9 mouse cellular contexts compared by ENCODE assay signal in the genomic region with DNA sequence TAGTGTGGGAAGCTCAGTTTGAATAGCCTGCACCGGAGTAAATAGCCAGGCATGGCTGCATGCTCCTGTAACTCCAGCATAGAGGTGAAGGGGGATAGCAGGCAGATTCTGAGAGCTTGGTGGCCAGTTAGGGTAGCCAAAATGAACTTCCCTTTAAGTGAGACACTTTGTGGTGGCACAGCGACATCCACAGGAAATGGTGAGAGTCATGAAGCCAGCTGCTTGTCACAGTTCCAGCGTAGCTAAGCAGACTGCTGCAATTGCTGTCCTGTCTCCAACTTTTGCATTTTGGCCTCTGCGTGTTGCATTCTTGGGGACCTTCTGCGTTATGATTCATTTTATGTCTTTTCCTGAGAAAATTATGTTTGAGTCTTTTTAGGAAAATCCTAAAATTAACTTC. TPM values are rescaled to one million over a fixed set of nuclear protein-coding genes. Genes with fewer than 3 reads are reported as not detected.
A peak's percentile ranks its signal among the peaks of the same experiment; 100 is the strongest.
DNase-seq lines count a peak whose midpoint lies in the region; ATAC-seq lines count a peak whose summit lies in the region.
"Had no signal": no experiment of that assay in that cellular context is flagged by ENCODE, and none has a peak within 500 bp of the region (broad histone marks: within the 10 kb centered on the region; RNA-seq: fewer than 3 reads in every experiment).

No protein-coding gene starts in this region.

- no peaks in the 10 kb centered on the region for H3K9me3 ChIP-seq in kidney, embryonic 15.5 days (replicated peaks)
- H3K9me3 ChIP-seq: liver, embryonic 15.5 days had no signal

- H3K27ac ChIP-seq in kidney, embryonic 15.5 days = no peak overlapping the region
- H3K27ac ChIP-seq: liver, embryonic 15.5 days had no signal

- H3K4me3 ChIP-seq in kidney, embryonic 15.5 days (replicated peaks) = no peak overlapping the region
- H3K4me3 ChIP-seq: liver, embryonic 15.5 days had no signal

- peaks cover 8% of the 10 kb centered on the region; the same call in 1 of the 2 replicates for H3K27me3 ChIP-seq in kidney, embryonic 15.5 days
- H3K27me3 ChIP-seq: liver, embryonic 15.5 days had no signal

- no peak overlapping the region for H3K4me2 ChIP-seq in kidney, embryonic 15.5 days
- H3K4me2 ChIP-seq: liver, embryonic 15.5 days had no signal

- peak; percentile 8 for DNase-seq in kidney, adult 11 months
- DNase-seq in MEL-GATA-1-ER (ENCODE audit: extremely low read depth, low read depth) = peak; percentile 22
- DNase-seq in c-Kit-positive CD71-negative TER-119-negative erythroid progenitor cells, embryonic 14.5 days (ENCODE audit: low read depth) = peak; percentile 47
- DNase-seq in induced T-regulatory cell, adult 2 months (ENCODE audit: low read depth) = peak; percentile 27
- DNase-seq in frontal cortex, postnatal 25 days (ENCODE audit: low spot score in 2 of 2) = no peak

- no peak for ATAC-seq in kidney, embryonic 15.5 days (replicated peaks; ENCODE audit: low FRiP score)
- ATAC-seq in megakaryocyte progenitor cell, adult 5-6 weeks (replicated peaks; ENCODE audit: poor library complexity) = peak; percentile 91
- no peak for ATAC-seq in inflammation-experienced regulatory T-cells, adult 6 months

- H3K36me3 ChIP-seq in kidney, embryonic 15.5 days = no peaks in the 10 kb centered on the region
- H3K36me3 ChIP-seq: liver, embryonic 15.5 days had no signal

- WGBS in kidney, embryonic 15.5 days = 67% methylated on average over 5 of the region's 5 CpGs

- H3K4me1 ChIP-seq in kidney, embryonic 15.5 days = no peaks in the 10 kb centered on the region
- H3K4me1 ChIP-seq: liver, embryonic 15.5 days had no signal

- no peak overlapping the region for H3K9ac ChIP-seq in kidney, embryonic 15.5 days
- H3K9ac ChIP-seq: liver, embryonic 15.5 days had no signal

RNA-seq across cellular contexts. Expression of gene Clec4f, which starts 39.5 kb away (rescaled TPM):
- 0.18 TPM in 1 of 2 replicates, not detected in the other for polyA plus RNA-seq in kidney, embryonic 15.5 days (2015; fragmentation: Nextera tagmentation; extraction: Ambion mirVana)
- not detected in 2 replicates for total RNA-seq in megakaryocyte progenitor cell, adult 5-6 weeks (2015)
- total RNA-seq in megakaryocyte progenitor cell, adult 5-6 weeks (2017) = not detected in 2 replicates
- polyA plus RNA-seq in inflammation-experienced regulatory T-cells, adult 6 months (2017; shearing (Covaris generic)) = not detected

RNA-seq across cellular contexts. Expression of gene Stambp, which starts 44.0 kb away (rescaled TPM):
- polyA plus RNA-seq in kidney, embryonic 15.5 days (2015; fragmentation: Nextera tagmentation; extraction: Ambion mirVana) = 22.0 and 25.1 TPM in 2 replicates
- 30.8 and 34.5 TPM in 2 replicates for total RNA-seq in megakaryocyte progenitor cell, adult 5-6 weeks (2015)
- 4.0 and 7.4 TPM in 2 replicates for total RNA-seq in megakaryocyte progenitor cell, adult 5-6 weeks (2017)
- polyA plus RNA-seq in inflammation-experienced regulatory T-cells, adult 6 months (2017; shearing (Covaris generic)) = 10 to 100 TPM; 30.8 to 48.3 (median 33.1) TPM

Comparison
In these comparisons a context has a peak if more than half of its experiments do, and no peak if none do; other contexts are left out.
1. DNase-seq: peak in kidney, adult 11 months (single experiment), MEL-GATA-1-ER (single experiment), c-Kit-positive CD71-negative TER-119-negative erythroid progenitor cells, embryonic 14.5 days (single experiment) and induced T-regulatory cell, adult 2 months (single experiment); none in frontal cortex, postnatal 25 days (0 of 2).